Mouse (Mus musculus): ENCODE measurements around the gene Stpg3.

- no peak for TF ChIP-seq POLR2A (IDR thresholded peaks at IDR 0.05; ENCODE audit: borderline replicate concordance, control insufficient read depth, low read depth, low read length)
- TF ChIP-seq CTCF (IDR thresholded peaks at IDR 0.05; ENCODE audit: control insufficient read depth, insufficient read depth, low read length) = no peak
These were observed 13.0 kb upstream of the Stpg3 start for GRCm38 (mm10) chr2:25227406-25227805.
